Mouse (Mus musculus): Measurements from ENCODE around the gene 1110032F04Rik. TPM values are rescaled to one million over a fixed set of nuclear protein-coding genes. Genes with fewer than 3 reads are reported as not detected.

The 1110032F04Rik gene
- 0.04 and 0.08 TPM in 2 replicates for total RNA-seq (2012; rRNA removed)
- total RNA-seq (2014; rRNA removed): not detected in 2 replicates
- polyA plus RNA-seq (2012; ENCODE audit: insufficient read length, low read depth): not detected in 2 replicates

DNA sequence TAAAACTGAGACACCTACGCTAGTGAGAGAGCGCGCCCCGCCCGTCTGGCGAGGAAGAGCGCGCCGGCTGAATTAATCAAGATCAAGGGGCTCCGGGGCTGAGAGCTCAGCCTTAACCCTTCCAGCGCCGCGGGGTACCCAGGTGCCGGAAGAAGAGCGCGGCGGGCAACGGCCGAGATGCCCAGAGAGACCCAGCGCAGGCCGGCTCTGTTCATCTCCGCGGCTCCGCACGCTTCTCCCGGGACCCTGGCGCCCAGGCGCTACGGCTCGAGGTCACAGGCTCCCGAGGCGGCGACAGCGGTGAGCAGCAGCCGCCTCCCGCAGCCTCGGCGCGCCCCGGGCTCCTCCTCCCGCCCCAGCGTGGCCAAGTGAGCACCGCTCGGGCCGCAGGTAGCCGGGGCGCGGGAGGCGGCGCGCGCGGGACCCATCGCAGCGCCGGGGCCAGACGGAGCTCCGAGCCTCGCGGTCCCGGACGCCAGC lies at the start of gene 1110032F04Rik:
1110032F04Rik (plus strand) TSS at position 376 of the 480 bp plus-strand sequence.
- no peaks in the 10 kb centered on the region for H3K27me3 ChIP-seq (replicated peaks)
- no peak for DNase-seq (ENCODE audit: extremely low read depth)
- H3K9ac ChIP-seq (ENCODE audit: insufficient read depth, low read depth): no peak within 1 kb of the TSS
- H3K4me2 ChIP-seq (ENCODE audit: insufficient read depth, low read depth, poor library complexity, severe bottlenecking): peak within 1 kb of the TSS; percentile 9
- no peaks in the 10 kb centered on the region for H3K79me2 ChIP-seq (replicated peaks; ENCODE audit: control insufficient read depth, extremely low read depth, insufficient read depth, poor library complexity, severe bottlenecking)
- TF ChIP-seq CTCF (conservative IDR thresholded peaks at IDR 0.05 in 1 of 2, IDR thresholded peaks at IDR 0.05 in 1 of 2; ENCODE audit: low read depth in 2 of 2, low read length in 2 of 2) (no peak), MAZ (IDR thresholded peaks at IDR 0.05; ENCODE audit: low read depth, low read length) (no peak), CHD1 (IDR thresholded peaks at IDR 0.05; ENCODE audit: low read depth, low read length) (no peak), UBTF (IDR thresholded peaks at IDR 0.05; ENCODE audit: low read depth, low read length) (no peak), CHD2 (IDR thresholded peaks at IDR 0.05; ENCODE audit: low read length) (no peak), SMC3 (IDR thresholded peaks at IDR 0.05; ENCODE audit: low read depth, low read length) (no peak), ZMIZ1 (IDR thresholded peaks at IDR 0.05; ENCODE audit: low read depth, low read length) (no peak), SIN3A (IDR thresholded peaks at IDR 0.05; ENCODE audit: low read length) (no peak), NRF1 (IDR thresholded peaks at IDR 0.05; ENCODE audit: low read depth, low read length) (no peak), ELF1 (IDR thresholded peaks at IDR 0.05; ENCODE audit: low read depth, low read length) (no peak), POLR2A (IDR thresholded peaks at IDR 0.05; ENCODE audit: low read depth, low read length) (no peak), PAX5 (IDR thresholded peaks at IDR 0.05; ENCODE audit: low read length) (no peak), MEF2A (IDR thresholded peaks at IDR 0.05; ENCODE audit: borderline replicate concordance, low read depth, low read length) (no peak), KAT2A (IDR thresholded peaks at IDR 0.05; ENCODE audit: insufficient replicate concordance, low read length) (no peak), ZKSCAN1 (IDR thresholded peaks at IDR 0.05; ENCODE audit: borderline replicate concordance, low read depth, low read length) (no peak), JUN (IDR thresholded peaks at IDR 0.05; ENCODE audit: insufficient read depth, low read depth, low read length) (no peak), TBP (conservative IDR thresholded peaks at IDR 0.05; ENCODE audit: low read depth, low read length) (no peak)
- H3K4me3 ChIP-seq (replicated peaks in 1 of 3; ENCODE audit: low read depth in 2 of 3, low read length in 2 of 3, poor library complexity in 1 of 3): peak within 1 kb of the TSS in 1 of 3 experiments; percentile 35
- dilution Hi-C loops (cut with MboI; ENCODE audit: extremely low pct_ligation_motif_present, extremely low pct_unique_long_range_greater_than_20kb, low sequenced_read_pairs) (no loop called here), in situ Hi-C loops (cut with MboI; ENCODE audit: low pct_ligation_motif_present, low pct_unique_long_range_greater_than_20kb, low sequenced_read_pairs) (no loop called here)
- H3K4me1 ChIP-seq (ENCODE audit: control insufficient read depth in 1 of 2, insufficient read depth in 2 of 2): no peaks in the 10 kb centered on the region
- H3K36me3 ChIP-seq (replicated peaks in 1 of 2; ENCODE audit: control insufficient read depth in 1 of 2, insufficient read depth in 1 of 2, low read length in 1 of 2): no peaks in the 10 kb centered on the region
- H3K9me3 ChIP-seq (replicated peaks; ENCODE audit: low read length): peaks cover 15% of the 10 kb centered on the region
- no peak within 1 kb of the TSS for H3K27ac ChIP-seq (ENCODE audit: insufficient read depth, low read depth)

- DNase-seq (ENCODE audit: extremely low read depth): no peak
- in situ Hi-C loops (cut with MboI; ENCODE audit: low pct_ligation_motif_present, low pct_unique_long_range_greater_than_20kb, low sequenced_read_pairs) (no loop called here), dilution Hi-C loops (cut with MboI; ENCODE audit: extremely low pct_ligation_motif_present, extremely low pct_unique_long_range_greater_than_20kb, low sequenced_read_pairs) (no loop called here)
- Histone ChIP-seq H3K79me2 (replicated peaks; ENCODE audit: control insufficient read depth, extremely low read depth, insufficient read depth, poor library complexity, severe bottlenecking) (no peaks in the 10 kb centered on the region), H3K27me3 (replicated peaks) (no peaks in the 10 kb centered on the region), H3K9ac (ENCODE audit: insufficient read depth, low read depth) (no peak overlapping the region), H3K4me1 (ENCODE audit: control insufficient read depth in 1 of 2, insufficient read depth in 2 of 2) (peaks cover 0 to 5% of the 10 kb centered on the region in 2 experiments; a peak in 2 of 4 replicates), H3K4me2 (ENCODE audit: insufficient read depth, low read depth, poor library complexity, severe bottlenecking) (no peak overlapping the region), H3K9me3 (replicated peaks; ENCODE audit: low read length) (no peaks in the 10 kb centered on the region), H3K4me3 (replicated peaks in 1 of 3; ENCODE audit: low read depth in 2 of 3, low read length in 2 of 3, poor library complexity in 1 of 3) (no peak overlapping the region), H3K36me3 (replicated peaks in 1 of 2; ENCODE audit: control insufficient read depth in 1 of 2, insufficient read depth in 1 of 2, low read length in 1 of 2) (no peaks in the 10 kb centered on the region), H3K27ac (ENCODE audit: insufficient read depth, low read depth) (no peak overlapping the region)
- TF ChIP-seq HCFC1 (IDR thresholded peaks at IDR 0.05; ENCODE audit: low read depth, low read length): no peak
- no peak for TF ChIP-seq IRF4 (IDR thresholded peaks at IDR 0.05; ENCODE audit: low read depth, low read length)
- TF ChIP-seq MAFK (IDR thresholded peaks at IDR 0.05; ENCODE audit: insufficient replicate concordance, low read length): no peak
- no peak for TF ChIP-seq ZC3H11A (IDR thresholded peaks at IDR 0.05; ENCODE audit: low read depth, low read length)
- TF ChIP-seq POLR2A (IDR thresholded peaks at IDR 0.05; ENCODE audit: low read depth, low read length): no peak
- no peak for TF ChIP-seq POLR2AphosphoS2 (IDR thresholded peaks at IDR 0.05; ENCODE audit: low read depth, low read length)
- TF ChIP-seq ZKSCAN1 (IDR thresholded peaks at IDR 0.05; ENCODE audit: borderline replicate concordance, low read depth, low read length): no peak
- TF ChIP-seq ETS1 (conservative IDR thresholded peaks at IDR 0.05; ENCODE audit: low read depth, low read length): no peak
- TF ChIP-seq UBTF (IDR thresholded peaks at IDR 0.05; ENCODE audit: low read depth, low read length): no peak
- no peak for TF ChIP-seq ELF1 (IDR thresholded peaks at IDR 0.05; ENCODE audit: low read depth, low read length)
- no peak for TF ChIP-seq KAT2A (IDR thresholded peaks at IDR 0.05; ENCODE audit: insufficient replicate concordance, low read length)
- no peak for TF ChIP-seq BHLHE40 (IDR thresholded peaks at IDR 0.05; ENCODE audit: low read depth, low read length)
- TF ChIP-seq CTCF (conservative IDR thresholded peaks at IDR 0.05 in 1 of 2, IDR thresholded peaks at IDR 0.05 in 1 of 2; ENCODE audit: low read depth in 2 of 2, low read length in 2 of 2): no peak
- TF ChIP-seq CHD1 (IDR thresholded peaks at IDR 0.05; ENCODE audit: low read depth, low read length): no peak
- TF ChIP-seq MXI1 (IDR thresholded peaks at IDR 0.05; ENCODE audit: low read depth, low read length): no peak
- no peak for TF ChIP-seq ZMIZ1 (IDR thresholded peaks at IDR 0.05; ENCODE audit: low read depth, low read length)
Measured at GRCm38 (mm10) chr3:68821406-68821805, 48.0 kb upstream of the 1110032F04Rik start.

Measured in CH12.LX (cell line).